Mouse (Mus musculus) forebrain, embryonic 11.5 days (tissue): ENCODE data around the gene Prkra. TPM values are rescaled to one million over a fixed set of nuclear protein-coding genes. Genes with fewer than 3 reads are reported as not detected.

Experiments
- ATAC-seq: fragments of 200-750 bp; cut with Nextera tagmentation; replicated peaks from 2 replicates; pipeline ENCODE4 v1.8.0; 2017; ENCODE audit warnings: moderate TSS enrichment; ENCODE audit not compliant: low FRiP score
- DNase-seq: peaks from one replicate; pipeline ENCODE4 v3.0.0-alpha.2; 2017; ENCODE audit warnings: low spot score
- H3K27ac ChIP-seq: fragments of 300-500 bp; sonication (generic); 2 replicates; pipeline ENCODE4 v1.5.1; 2014; ENCODE audit warnings: low read depth, low read length
- H3K27me3 ChIP-seq: fragments of 300-500 bp; sonication (generic); 2 replicates; pipeline ENCODE4 v1.6.1; 2014; ENCODE audit warnings: mild to moderate bottlenecking, low read length, mixed read lengths; ENCODE audit not compliant: control insufficient read depth, insufficient read depth
- H3K36me3 ChIP-seq: fragments of 300-500 bp; sonication (generic); 2 replicates; pipeline ENCODE4 v1.6.1; 2014; ENCODE audit warnings: mild to moderate bottlenecking, low read length, moderate library complexity, mixed read lengths; ENCODE audit not compliant: control insufficient read depth, insufficient read depth
- H3K4me1 ChIP-seq: fragments of 300-500 bp; sonication (generic); replicated peaks from 2 replicates; pipeline ENCODE4 v1.6.1; 2014; ENCODE audit warnings: low read length, mixed read lengths; ENCODE audit not compliant: control insufficient read depth, insufficient read depth
- H3K4me2 ChIP-seq: fragments of 300-500 bp; sonication (generic); 2 replicates; pipeline ENCODE4 v1.6.1; 2014; ENCODE audit warnings: low read depth, mild to moderate bottlenecking, low read length, moderate library complexity, mixed read lengths; ENCODE audit not compliant: severe bottlenecking
- H3K4me3 ChIP-seq: fragments of 300-500 bp; sonication (generic); 2 replicates; pipeline ENCODE4 v1.5.1; 2014; ENCODE audit warnings: low read depth, low read length
- H3K9ac ChIP-seq: fragments of 300-500 bp; sonication (generic); 2 replicates; pipeline ENCODE4 v1.6.1; 2014; ENCODE audit warnings: low read length
- H3K9me3 ChIP-seq: fragments of 300-500 bp; sonication (generic); 2 replicates; pipeline ENCODE4 v1.6.1; 2016; ENCODE audit warnings: low read length, mixed read lengths; ENCODE audit not compliant: control insufficient read depth
- WGBS: fragments of 180-500 bp; shearing (Covaris S2); extraction: QIAGEN DNeasy Blood & Tissue Kit; methylation state at CpG from one replicate; pipeline ENCODE4 v1.1.7; 2014; 5-methylcytosine and 5-hydroxymethylcytosine counted together
- polyA plus RNA-seq: library from polyadenylated mRNA; unstranded; fragments of >200 nt; fragmentation: Nextera tagmentation; extraction: Ambion mirVana; gene quantifications from 2 replicates; pipeline ENCODE4 v1.2.1, GENCODE M21; 2014

Gene Prkra
- polyA plus RNA-seq, 1 experiment from 2014 or later, result 98.3 TPM

- Histone ChIP-seq H3K27ac (no peak overlapping the region), H3K27me3 (no peaks in the 10 kb centered on the region), H3K36me3 (no peaks in the 10 kb centered on the region), H3K4me3 (peak overlapping the region; percentile 85), H3K9ac (peak overlapping the region; percentile 83), H3K9me3 (no peaks in the 10 kb centered on the region), H3K4me2 (peak overlapping the region; percentile 59), H3K4me1 (peaks cover 10% of the 10 kb centered on the region; the same call in 1 of the 2 replicates)
- WGBS, result 68% methylated on average over 13 of the region's 13 CpGs
- DNase-seq, result no peak
- no peak for ATAC-seq
These were observed 28.8 kb upstream of the Prkra start for GRCm38 (mm10) chr2:76676401-76677226.

- Histone ChIP-seq H3K27me3 (no peaks in the 10 kb centered on the region), H3K9me3 (no peaks in the 10 kb centered on the region), H3K9ac (peak overlapping the region; percentile 83), H3K4me3 (peak overlapping the region; percentile 85), H3K4me2 (peak overlapping the region; percentile 59), H3K36me3 (no peaks in the 10 kb centered on the region), H3K27ac (no peak overlapping the region), H3K4me1 (peaks cover 10% of the 10 kb centered on the region; the same call in 1 of the 2 replicates)
- no peak for ATAC-seq
- no peak for DNase-seq
- 10% methylated on average over 4 of the region's 4 CpGs for WGBS
These were observed 28.1 kb upstream of the Prkra start for GRCm38 (mm10) chr2:76675949-76676348.

GRCm38 (mm10) chr2:76675451-76675850, 27.6 kb upstream of the Prkra start:
- H3K27me3 ChIP-seq, result no peaks in the 10 kb centered on the region
- DNase-seq (peak; percentile 79), ATAC-seq (peak; percentile 54)
- peak overlapping the region; percentile 85 for H3K4me3 ChIP-seq
- peak overlapping the region; percentile 28 for H3K27ac ChIP-seq
- H3K36me3 ChIP-seq, result no peaks in the 10 kb centered on the region
- peak overlapping the region; percentile 59 for H3K4me2 ChIP-seq
- no peaks in the 10 kb centered on the region for H3K9me3 ChIP-seq
- peaks cover 10% of the 10 kb centered on the region; the same call in 1 of the 2 replicates for H3K4me1 ChIP-seq
- peak overlapping the region; percentile 83 for H3K9ac ChIP-seq
- WGBS, result under 1% methylated on average over 39 of the region's 44 CpGs

- Histone ChIP-seq H3K9ac (peak within 1 kb of the TSS; percentile 83), H3K9me3 (no peaks in the 10 kb centered on the region), H3K4me1 (peaks cover 10% of the 10 kb centered on the region; the same call in 1 of the 2 replicates), H3K27ac (peak within 1 kb of the TSS; percentile 28), H3K36me3 (no peaks in the 10 kb centered on the region), H3K4me3 (peak within 1 kb of the TSS; percentile 85), H3K27me3 (no peaks in the 10 kb centered on the region), H3K4me2 (peak within 1 kb of the TSS; percentile 59)
- DNase-seq, result peak; percentile 89
- peak; percentile 73 for ATAC-seq
- whole genome bisulfite sequencing, result 4% methylated on average over 51 of the region's 52 CpGs
These were observed 27.1 kb upstream of the Prkra start, which contains the start of gene Plekha3 for GRCm38 (mm10) chr2:76674725-76675427. Gene Plekha3, plus strand, starts transcription at chr2:76675281.

GRCm38 (mm10) chr2:76673472-76674081, 25.8 kb upstream of the Prkra start:
- H3K27ac ChIP-seq, result peak overlapping the region; percentile 48
- ATAC-seq (no peak), DNase-seq (no peak)
- no peak overlapping the region for H3K9ac ChIP-seq
- H3K9me3 ChIP-seq, result no peaks in the 10 kb centered on the region
- 25% methylated on average over 7 of the region's 7 CpGs for WGBS
- peak overlapping the region; percentile 65 for H3K4me2 ChIP-seq
- H3K4me1 ChIP-seq, result peaks cover 10% of the 10 kb centered on the region; the same call in 1 of the 2 replicates
- no peaks in the 10 kb centered on the region for H3K27me3 ChIP-seq
- H3K36me3 ChIP-seq, result no peaks in the 10 kb centered on the region
- peak overlapping the region; percentile 34 for H3K4me3 ChIP-seq

GRCm38 (mm10) chr2:76672966-76673392, 25.2 kb upstream of the Prkra start, which contains the start of gene Fkbp7:
Gene Fkbp7, minus strand, starts transcription at chr2:76673116.
- peak; percentile 95 for ATAC-seq
- Histone ChIP-seq H3K4me3 (peak within 1 kb of the TSS; percentile 34), H3K4me1 (peaks cover 10% of the 10 kb centered on the region; the same call in 1 of the 2 replicates), H3K27me3 (no peaks in the 10 kb centered on the region), H3K9ac (peak within 1 kb of the TSS; percentile 69), H3K27ac (peak within 1 kb of the TSS; percentile 48), H3K36me3 (no peaks in the 10 kb centered on the region), H3K4me2 (peak within 1 kb of the TSS; percentile 65), H3K9me3 (no peaks in the 10 kb centered on the region)
- DNase-seq, result peak; percentile 96
- 1% methylated on average over 17 of the region's 17 CpGs for whole genome bisulfite sequencing

GRCm38 (mm10) chr2:76672134-76672745, 24.4 kb upstream of the Prkra start:
- H3K36me3 ChIP-seq, result no peaks in the 10 kb centered on the region
- no peak overlapping the region for H3K27ac ChIP-seq
- peak overlapping the region; percentile 69 for H3K9ac ChIP-seq
- no peaks in the 10 kb centered on the region for H3K27me3 ChIP-seq
- ATAC-seq, result no peak
- DNase-seq, result no peak
- H3K9me3 ChIP-seq, result no peaks in the 10 kb centered on the region
- peaks cover 10% of the 10 kb centered on the region; the same call in 1 of the 2 replicates for H3K4me1 ChIP-seq
- peak overlapping the region; percentile 34 for H3K4me3 ChIP-seq
- 48% methylated on average over 9 of the region's 9 CpGs for WGBS
- H3K4me2 ChIP-seq, result peak overlapping the region; percentile 65

GRCm38 (mm10) chr2:76671641-76672040, 23.8 kb upstream of the Prkra start:
- no peak for DNase-seq
- Histone ChIP-seq H3K9ac (no peak overlapping the region), H3K27ac (no peak overlapping the region)

More at GRCm38 (mm10) chr2:76671641-76672040, 23.8 kb upstream of the Prkra start:
- Histone ChIP-seq H3K9me3 (no peaks in the 10 kb centered on the region), H3K27me3 (no peaks in the 10 kb centered on the region), H3K4me3 (no peak overlapping the region), H3K36me3 (no peaks in the 10 kb centered on the region), H3K4me1 (peaks cover 8% of the 10 kb centered on the region; the same call in 1 of the 2 replicates), H3K4me2 (peak overlapping the region; percentile 65; the same call in 1 of the 2 replicates)
- WGBS, result 93% methylated on average over 6 of the region's 6 CpGs
- ATAC-seq, result no peak
